Mouse (Mus musculus): ENCODE measurements around the gene Hyal3. TPM values are rescaled to one million over a fixed set of nuclear protein-coding genes. Genes with fewer than 3 reads are reported as not detected.
A peak's percentile ranks its signal among the peaks of the same experiment; 100 is the strongest.
"Not testable (repeated sequence)": the region's sequence is repeated elsewhere in the genome, so short reads cannot be mapped to it uniquely, and the experiment has no call there.

Gene Hyal3
- total RNA-seq, 2 experiments from 2014 or later = 3.3 to 9.4 TPM

DNA sequence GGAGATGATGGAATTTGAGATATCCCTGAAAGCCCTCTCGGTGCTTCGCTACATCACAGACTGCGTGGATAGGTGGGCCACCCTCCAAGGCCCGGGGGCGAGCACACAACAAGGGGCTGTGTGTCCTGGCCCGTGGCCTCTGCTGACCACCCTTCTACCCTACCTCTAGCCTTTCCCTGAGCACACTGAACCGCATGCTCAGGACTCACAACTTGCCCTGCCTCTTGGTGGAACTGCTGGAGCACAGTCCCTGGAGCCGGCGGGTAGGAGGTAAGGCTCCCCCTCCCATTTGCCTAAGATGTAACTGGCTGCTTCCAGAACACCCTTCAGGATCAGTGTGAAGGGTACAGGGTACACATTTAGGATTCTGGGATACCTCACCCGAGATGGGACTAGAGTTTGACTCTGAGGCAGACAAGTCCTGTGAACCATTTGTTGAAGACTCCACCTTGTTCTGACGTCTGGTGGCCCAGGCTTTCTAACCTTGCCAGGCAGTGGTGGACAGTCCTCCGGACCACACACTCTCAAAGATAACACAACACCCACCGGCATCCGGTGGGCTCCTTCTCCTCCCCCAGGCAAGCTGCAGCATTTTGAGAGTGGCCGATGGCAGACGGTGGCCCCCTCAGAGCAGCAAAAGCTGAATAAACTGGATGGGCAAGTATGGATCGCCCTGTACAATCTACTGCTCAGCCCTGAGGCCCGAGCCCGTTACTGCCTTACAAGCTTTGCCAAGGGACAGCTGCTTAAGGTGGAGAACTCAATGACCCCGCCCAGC, 31.1 kb upstream of the Hyal3 start:
- ATAC-seq (replicated peaks; ENCODE audit: low FRiP score, low TSS enrichment, poor library complexity, severe bottlenecking) = no peak

DNA sequence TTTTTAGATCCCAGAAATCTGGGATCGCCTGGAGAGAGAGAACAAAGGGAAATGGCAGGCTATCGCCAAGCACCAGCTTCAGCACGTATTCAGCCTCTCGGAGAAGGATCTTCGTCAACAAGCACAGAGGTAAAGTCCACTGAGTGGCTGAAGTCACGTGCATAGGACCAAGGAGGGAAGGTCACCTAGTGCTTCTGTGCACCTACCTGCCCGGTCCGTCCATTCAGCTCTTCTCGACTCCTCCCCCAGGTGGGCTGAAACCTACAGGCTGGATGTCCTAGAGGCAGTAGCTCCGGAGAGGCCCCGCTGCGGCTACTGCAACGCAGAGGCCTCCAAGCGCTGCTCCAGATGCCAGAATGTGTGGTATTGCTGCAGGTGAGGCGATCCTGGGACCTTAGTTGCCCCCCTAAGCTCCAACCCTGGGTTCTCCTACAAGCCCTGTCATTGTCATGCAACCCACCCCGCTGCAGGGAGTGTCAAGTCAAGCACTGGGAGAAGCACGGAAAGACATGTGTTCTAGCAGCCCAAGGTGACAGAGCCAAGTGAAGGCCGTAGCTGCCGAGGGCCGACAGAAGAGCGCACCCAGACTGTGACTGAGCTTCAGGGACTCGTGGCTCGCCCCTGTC, 30.0 kb upstream of the Hyal3 start:
- ATAC-seq (replicated peaks; ENCODE audit: low FRiP score, low TSS enrichment, poor library complexity, severe bottlenecking) = no peak

DNA sequence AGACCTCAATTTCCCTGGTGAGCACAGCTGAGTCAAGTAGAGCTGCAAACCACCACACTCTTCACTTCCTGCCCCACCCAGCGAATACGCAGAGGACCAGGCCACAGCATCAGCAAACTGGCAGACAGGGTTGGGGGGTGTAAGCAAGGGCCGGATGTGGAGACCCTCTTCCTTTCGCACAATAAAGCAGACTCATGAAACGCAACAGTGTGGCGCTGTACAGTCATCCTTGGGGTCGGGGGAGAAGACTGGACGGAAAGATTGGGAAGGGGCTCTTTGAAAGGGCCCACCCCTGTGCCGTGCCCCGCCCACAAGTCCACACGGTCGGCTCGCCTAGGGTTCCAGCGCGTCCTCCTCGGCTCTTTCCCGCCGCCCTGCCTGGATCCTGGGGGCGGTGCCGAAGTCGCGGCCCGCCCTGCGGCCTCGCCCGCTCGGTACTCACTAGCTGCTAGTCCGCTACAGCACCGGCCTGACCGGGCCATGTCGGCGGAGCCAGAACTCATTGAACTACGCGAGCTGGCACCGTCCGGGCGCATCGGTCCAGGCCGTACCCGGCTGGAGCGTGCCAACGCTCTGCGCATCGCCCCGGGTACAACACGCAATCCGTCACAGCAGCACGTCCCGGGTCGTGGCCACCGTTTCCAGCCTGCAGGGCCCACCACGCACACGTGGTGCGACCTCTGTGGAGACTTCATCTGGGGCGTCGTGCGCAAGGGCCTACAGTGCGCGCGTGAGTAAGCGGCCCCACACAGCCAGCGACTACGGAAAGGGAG, 29.3 kb upstream of the Hyal3 start, which contains the start of gene Rassf1:
Gene Rassf1 (plus strand): TSS at position 439 of the 773 bp plus-strand sequence.
- ATAC-seq (replicated peaks; ENCODE audit: low FRiP score, low TSS enrichment, poor library complexity, severe bottlenecking) = peak; percentile 16; the same call in 1 of the 2 replicates

DNA sequence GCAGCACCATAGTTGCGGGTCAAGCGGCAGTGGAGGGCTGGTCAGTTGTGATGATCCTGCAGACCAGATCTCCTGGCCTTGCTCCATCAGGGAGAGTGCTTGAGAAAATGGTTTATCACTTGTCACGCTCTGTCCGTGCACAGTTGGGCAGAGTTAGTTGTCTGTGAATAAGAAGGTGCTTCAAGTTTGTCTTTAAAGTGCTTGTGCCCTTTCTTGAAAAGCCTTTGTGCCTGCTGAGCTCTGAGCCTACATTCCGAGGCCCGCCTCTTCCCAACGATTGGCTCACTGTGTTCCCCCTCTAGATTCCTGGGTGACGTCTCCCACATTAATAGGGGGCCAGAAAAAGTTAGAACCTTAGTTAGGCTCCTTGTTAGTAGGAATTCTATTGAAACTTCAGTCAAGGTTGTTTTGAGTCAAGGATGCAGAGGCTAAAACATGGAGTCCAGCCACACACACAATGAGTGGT, 28.7 kb upstream of the Hyal3 start:
- ATAC-seq (replicated peaks; ENCODE audit: low FRiP score, low TSS enrichment, poor library complexity, severe bottlenecking) = no peak

DNA sequence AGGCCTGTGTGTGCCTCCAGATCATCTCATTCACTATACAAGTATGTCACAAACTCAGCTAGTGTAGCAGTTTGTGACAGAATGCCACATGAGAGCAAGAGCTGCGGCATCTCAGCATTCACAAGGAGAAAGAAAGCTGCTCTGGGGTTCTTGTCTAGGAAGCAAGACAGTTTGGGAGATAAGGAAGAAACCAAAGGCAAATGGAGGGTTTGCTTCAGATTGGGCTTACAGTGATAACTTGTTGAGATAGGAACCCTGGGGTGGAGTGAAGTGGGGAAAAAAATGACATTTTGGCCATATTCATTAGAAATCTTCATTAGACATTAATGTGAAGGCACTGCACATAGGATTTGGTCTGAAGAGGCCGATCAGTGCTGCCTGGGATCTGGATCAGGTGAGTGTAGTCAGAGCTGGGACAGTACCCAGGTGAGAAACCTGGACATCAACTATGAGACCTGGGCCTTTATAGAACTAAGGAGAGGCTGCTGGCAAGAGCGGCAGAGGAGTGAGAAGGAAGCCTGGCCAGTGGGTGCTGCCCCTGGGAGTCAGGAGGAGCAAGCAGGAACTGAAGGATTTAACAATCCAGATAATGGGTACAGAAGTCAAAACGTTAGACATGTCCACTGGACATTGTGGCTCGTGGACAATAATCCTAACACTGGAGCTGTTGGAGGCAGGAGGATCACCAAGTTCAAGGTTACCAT, 27.8 kb upstream of the Hyal3 start:
- no peak for ATAC-seq (replicated peaks; ENCODE audit: low FRiP score, low TSS enrichment, poor library complexity, severe bottlenecking)

GRCm38 (mm10) chr9:107553541-107554318, 26.9 kb upstream of the Hyal3 start:
- no peak for ATAC-seq (replicated peaks; ENCODE audit: low FRiP score, low TSS enrichment, poor library complexity, severe bottlenecking)

- peak; percentile 86 for ATAC-seq (replicated peaks; ENCODE audit: low FRiP score, low TSS enrichment, poor library complexity, severe bottlenecking)
These were observed 26.2 kb upstream of the Hyal3 start for GRCm38 (mm10) chr9:107554319-107554825.

- peak; percentile 3; the same call in 1 of the 2 replicates for ATAC-seq (replicated peaks; ENCODE audit: low FRiP score, low TSS enrichment, poor library complexity, severe bottlenecking)
These were observed 25.6 kb upstream of the Hyal3 start for GRCm38 (mm10) chr9:107555031-107555457.

DNA sequence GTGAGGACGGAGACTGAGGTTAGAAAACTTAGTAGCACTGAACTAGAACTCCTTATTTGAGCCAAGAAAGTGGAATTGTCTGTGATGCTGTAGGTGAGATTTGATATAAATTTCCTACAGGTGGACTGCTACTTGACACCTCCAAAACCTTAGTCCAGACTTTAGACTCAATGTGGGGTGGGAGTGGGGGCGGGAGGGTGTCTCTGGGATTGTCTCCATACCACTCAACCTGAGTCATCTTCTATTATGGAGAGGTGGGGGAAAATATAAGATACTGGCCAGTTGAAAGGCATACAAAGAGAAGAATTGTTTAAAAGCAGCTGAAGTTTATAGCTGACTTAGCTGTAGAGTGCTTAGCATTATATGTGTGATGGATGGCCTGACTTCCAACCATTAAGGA, 24.9 kb upstream of the Hyal3 start:
- no peak for ATAC-seq (replicated peaks; ENCODE audit: low FRiP score, low TSS enrichment, poor library complexity, severe bottlenecking)

DNA sequence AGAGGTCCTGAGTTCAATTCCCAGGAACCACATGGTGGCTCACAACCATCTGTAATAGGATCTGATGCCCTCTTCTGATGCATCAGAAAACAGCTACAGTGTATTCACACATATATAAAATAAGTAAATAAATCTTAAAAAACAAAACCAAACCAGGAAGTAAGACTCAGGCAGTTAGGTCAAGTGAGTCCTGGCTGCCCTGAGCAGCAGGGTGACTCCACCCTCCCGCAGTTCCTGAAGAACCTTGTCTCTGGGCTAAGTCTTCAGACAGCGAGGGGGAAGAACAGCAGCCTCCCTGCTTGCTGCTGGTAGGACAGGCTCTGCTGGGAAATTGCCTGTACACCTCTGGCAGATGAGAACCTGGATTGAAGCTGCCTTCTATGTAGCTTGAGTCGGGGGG, 24.3 kb upstream of the Hyal3 start:
- ATAC-seq (replicated peaks; ENCODE audit: low FRiP score, low TSS enrichment, poor library complexity, severe bottlenecking) = no peak

DNA sequence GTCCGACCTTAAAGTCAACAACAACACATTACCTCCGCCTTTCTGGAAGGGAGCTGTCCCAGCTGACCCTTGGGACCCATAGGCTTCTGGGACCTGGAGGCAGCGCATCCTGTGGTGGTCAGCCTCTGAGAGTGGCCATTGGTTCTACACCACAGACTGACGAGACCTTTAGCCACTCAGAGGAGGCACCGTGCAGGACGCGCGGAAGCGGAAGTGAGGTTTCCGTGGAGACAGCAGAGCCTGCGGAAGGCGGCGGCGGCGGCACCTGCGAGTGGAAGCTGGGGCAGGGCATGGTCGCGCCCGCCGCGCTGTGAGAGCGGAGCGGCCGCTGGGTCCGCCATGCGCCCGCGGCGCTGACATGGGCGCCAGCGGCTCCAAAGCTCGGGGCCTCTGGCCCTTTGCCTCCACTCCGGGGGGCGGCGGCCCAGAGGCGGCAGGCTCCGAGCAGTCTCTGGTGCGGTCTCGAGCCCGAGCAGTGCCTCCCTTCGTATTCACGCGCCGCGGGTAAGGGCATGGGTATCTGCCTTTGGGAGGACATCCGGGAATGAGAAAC, 17.5 kb upstream of the Hyal3 start, which contains the start of gene Tusc2:
Gene Tusc2 (plus strand): TSS at position 227 of the 553 bp plus-strand sequence.
- peak; percentile 91 for ATAC-seq (replicated peaks; ENCODE audit: low FRiP score, low TSS enrichment, poor library complexity, severe bottlenecking)

DNA sequence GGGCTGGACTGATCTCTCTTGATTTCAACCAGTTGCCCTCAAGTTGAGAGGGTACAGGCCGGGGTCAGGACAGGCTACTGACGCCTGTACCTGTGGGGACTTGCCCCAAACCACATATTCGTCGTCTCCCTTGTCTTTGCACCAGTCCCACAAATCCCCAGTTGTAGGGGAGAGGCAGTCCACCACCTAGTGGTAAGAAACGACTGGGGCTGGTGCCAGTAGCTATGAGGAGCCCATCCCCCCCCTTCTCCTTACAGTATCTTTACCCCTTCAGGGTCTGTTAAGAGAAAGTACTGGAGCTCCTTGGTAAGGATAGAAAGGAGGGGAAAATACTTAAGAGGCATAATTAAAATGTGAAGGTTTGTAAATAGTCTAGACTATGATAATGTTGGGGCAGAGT, 15.1 kb upstream of the Hyal3 start:
- not testable (repeated sequence) for ATAC-seq (replicated peaks; ENCODE audit: low FRiP score, low TSS enrichment, poor library complexity, severe bottlenecking)

DNA sequence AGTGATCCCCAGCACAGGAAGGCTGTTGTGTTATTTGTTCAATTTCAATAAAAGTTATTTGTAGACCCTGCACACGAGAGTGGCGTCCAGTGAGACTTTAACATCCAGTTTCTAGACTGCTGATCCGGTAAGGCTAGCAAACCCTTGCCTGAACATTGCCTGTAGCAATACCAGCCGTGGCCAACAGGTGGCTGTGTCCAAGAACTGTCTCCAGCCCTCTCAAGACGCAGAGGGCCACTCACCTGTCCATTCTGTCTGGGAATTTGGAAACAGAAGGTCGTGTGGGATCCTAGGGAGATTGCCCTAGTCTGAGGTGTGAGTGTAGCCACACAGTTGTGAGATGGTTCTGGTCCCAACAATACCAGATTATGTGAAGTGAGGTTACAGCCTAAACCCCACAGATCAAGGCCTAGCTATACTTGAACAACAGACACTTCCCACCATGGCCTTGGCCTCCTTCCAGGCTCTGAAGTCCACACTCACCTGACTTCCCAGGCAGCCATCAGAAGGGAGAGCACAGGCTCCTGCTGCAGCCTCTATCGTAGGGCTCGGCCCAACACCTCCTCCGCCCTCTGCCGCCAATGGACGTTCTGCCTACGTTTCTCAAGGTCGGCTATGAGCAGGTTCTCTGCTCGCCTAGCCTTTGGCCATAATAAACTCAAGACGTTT, 14.4 kb upstream of the Hyal3 start:
- no peak for ATAC-seq (replicated peaks; ENCODE audit: low FRiP score, low TSS enrichment, poor library complexity, severe bottlenecking)

- no peak for ATAC-seq (replicated peaks; ENCODE audit: low FRiP score, low TSS enrichment, poor library complexity, severe bottlenecking)
These were observed 13.8 kb upstream of the Hyal3 start for GRCm38 (mm10) chr9:107566855-107567254.

DNA sequence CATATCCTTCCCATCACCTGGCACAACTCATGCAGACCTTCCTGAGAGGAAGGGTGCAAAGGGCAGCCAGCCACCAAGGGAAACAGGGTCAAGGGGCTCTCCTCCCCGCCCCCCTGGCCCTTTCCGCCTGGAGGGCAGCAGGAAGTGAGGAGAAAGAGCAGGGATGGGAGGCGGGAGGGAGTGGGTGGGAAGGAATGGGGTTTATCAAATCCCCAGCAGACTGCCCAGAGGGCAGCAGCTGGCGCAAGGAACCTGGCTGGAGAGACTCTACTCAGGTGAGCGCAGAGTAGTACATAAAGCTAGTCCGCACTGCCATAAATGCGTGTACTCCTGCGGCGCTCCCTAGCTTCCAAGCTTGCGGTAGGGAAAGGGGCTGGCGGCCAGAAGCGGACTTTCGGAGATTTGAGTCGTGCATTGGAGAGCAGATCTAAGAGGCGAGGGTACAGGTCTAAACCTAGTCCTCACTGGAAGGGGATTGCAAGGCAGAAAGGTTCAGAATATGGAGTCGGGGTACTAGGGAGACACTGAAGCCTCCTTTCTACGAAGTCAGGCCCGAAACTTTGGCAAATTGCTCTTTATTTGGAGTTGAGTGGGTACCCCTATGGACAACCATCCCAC, 12.8 kb upstream of the Hyal3 start, which contains the start of gene Hyal2:
Gene Hyal2 (plus strand): TSS at position 244 of the 618 bp plus-strand sequence.
- ATAC-seq (replicated peaks; ENCODE audit: low FRiP score, low TSS enrichment, poor library complexity, severe bottlenecking) = no peak

GRCm38 (mm10) chr9:107568331-107569261, 12.0 kb upstream of the Hyal3 start:
- peak; percentile 55 for ATAC-seq (replicated peaks; ENCODE audit: low FRiP score, low TSS enrichment, poor library complexity, severe bottlenecking)
